Mouse (Mus musculus): ENCODE measurements at regions not wholly inside any gene's neighbourhood (a gene's known extent, or its start where the extent isn't known, plus 50 kb on each side); places are given as distances from the start of the nearest gene placed in this dataset.

- no peaks in the 10 kb centered on the region for H3K27me3 ChIP-seq (ENCODE audit: insufficient read depth, low read length)
- no peak for TF ChIP-seq CTCF (IDR thresholded peaks at IDR 0.05)
- H3K4me1 ChIP-seq (ENCODE audit: insufficient read depth, low read length), result no peaks in the 10 kb centered on the region
- no peak overlapping the region for H3K4me2 ChIP-seq (ENCODE audit: low read depth, low read length, poor library complexity, severe bottlenecking)
- H3K27ac ChIP-seq (ENCODE audit: low read depth, low read length), result no peak overlapping the region
- H3K4me3 ChIP-seq (ENCODE audit: low read depth, low read length), result no peak overlapping the region
- DNase-seq (ENCODE audit: low spot score) (no peak), ATAC-seq (ENCODE audit: low FRiP score) (no peak)
- H3K9ac ChIP-seq (replicated peaks; ENCODE audit: low read length, poor library complexity, severe bottlenecking), result no peak overlapping the region
- WGBS, result 86% methylated on average over 1 of the region's 1 CpGs
- H3K36me3 ChIP-seq (ENCODE audit: insufficient read depth, low read length), result no peaks in the 10 kb centered on the region
- H3K9me3 ChIP-seq (ENCODE audit: low read length), result no peaks in the 10 kb centered on the region
These were observed 235.5 kb downstream of the Wnt5a start for GRCm38 (mm10) chr14:28740076-28740475.

GRCm38 (mm10) chr14:28741418-28741817 lies 236.9 kb downstream of the Wnt5a start:
- WGBS, result 89% methylated on average over 2 of the region's 2 CpGs
- TF ChIP-seq CTCF (IDR thresholded peaks at IDR 0.05), result no peak
- Histone ChIP-seq H3K4me2 (ENCODE audit: low read depth, low read length, poor library complexity, severe bottlenecking) (no peak overlapping the region), H3K27ac (ENCODE audit: low read depth, low read length) (no peak overlapping the region), H3K4me1 (ENCODE audit: insufficient read depth, low read length) (no peaks in the 10 kb centered on the region), H3K36me3 (ENCODE audit: insufficient read depth, low read length) (no peaks in the 10 kb centered on the region), H3K9ac (replicated peaks; ENCODE audit: low read length, poor library complexity, severe bottlenecking) (no peak overlapping the region), H3K4me3 (ENCODE audit: low read depth, low read length) (no peak overlapping the region), H3K27me3 (ENCODE audit: insufficient read depth, low read length) (no peaks in the 10 kb centered on the region), H3K9me3 (ENCODE audit: low read length) (no peaks in the 10 kb centered on the region)
- no peak for DNase-seq (ENCODE audit: low spot score)
- no peak for ATAC-seq (ENCODE audit: low FRiP score)

GRCm38 (mm10) chr14:28743673-28744072 lies 239.1 kb downstream of the Wnt5a start:
- Histone ChIP-seq H3K27me3 (ENCODE audit: insufficient read depth, low read length) (no peaks in the 10 kb centered on the region), H3K36me3 (ENCODE audit: insufficient read depth, low read length) (no peaks in the 10 kb centered on the region), H3K9me3 (ENCODE audit: low read length) (no peaks in the 10 kb centered on the region), H3K4me3 (ENCODE audit: low read depth, low read length) (no peak overlapping the region), H3K4me1 (ENCODE audit: insufficient read depth, low read length) (no peaks in the 10 kb centered on the region), H3K9ac (replicated peaks; ENCODE audit: low read length, poor library complexity, severe bottlenecking) (no peak overlapping the region), H3K27ac (ENCODE audit: low read depth, low read length) (no peak overlapping the region), H3K4me2 (ENCODE audit: low read depth, low read length, poor library complexity, severe bottlenecking) (no peak overlapping the region)
- ATAC-seq (ENCODE audit: low FRiP score), result no peak
- WGBS, result 88% methylated on average over 4 of the region's 4 CpGs
- no peak for DNase-seq (ENCODE audit: low spot score)
- no peak for TF ChIP-seq CTCF (IDR thresholded peaks at IDR 0.05)

GRCm38 (mm10) chr14:28750301-28750700 lies 245.8 kb downstream of the Wnt5a start:
- Histone ChIP-seq H3K4me1 (ENCODE audit: insufficient read depth, low read length) (no peaks in the 10 kb centered on the region), H3K27me3 (ENCODE audit: insufficient read depth, low read length) (no peaks in the 10 kb centered on the region), H3K36me3 (ENCODE audit: insufficient read depth, low read length) (no peaks in the 10 kb centered on the region), H3K4me3 (ENCODE audit: low read depth, low read length) (no peak overlapping the region), H3K9me3 (ENCODE audit: low read length) (no peaks in the 10 kb centered on the region), H3K9ac (replicated peaks; ENCODE audit: low read length, poor library complexity, severe bottlenecking) (no peak overlapping the region), H3K4me2 (ENCODE audit: low read depth, low read length, poor library complexity, severe bottlenecking) (no peak overlapping the region), H3K27ac (ENCODE audit: low read depth, low read length) (no peak overlapping the region)
- 82% methylated on average over 1 of the region's 1 CpGs for WGBS
- ATAC-seq (ENCODE audit: low FRiP score) (no peak), DNase-seq (ENCODE audit: low spot score) (no peak)
- no peak for TF ChIP-seq CTCF (IDR thresholded peaks at IDR 0.05)

GRCm38 (mm10) chr14:28765201-28765600 lies 252.8 kb upstream of the Lrtm1 start:
- no peak overlapping the region for H3K4me3 ChIP-seq (ENCODE audit: low read depth, low read length)
- no peak overlapping the region for H3K4me2 ChIP-seq (ENCODE audit: low read depth, low read length, poor library complexity, severe bottlenecking)
- no peak for TF ChIP-seq CTCF (IDR thresholded peaks at IDR 0.05)
- H3K9ac ChIP-seq (replicated peaks; ENCODE audit: low read length, poor library complexity, severe bottlenecking), result no peak overlapping the region
- H3K4me1 ChIP-seq (ENCODE audit: insufficient read depth, low read length), result no peaks in the 10 kb centered on the region
- 97% methylated on average over 1 of the region's 1 CpGs for WGBS
- no peaks in the 10 kb centered on the region for H3K36me3 ChIP-seq (ENCODE audit: insufficient read depth, low read length)
- DNase-seq (ENCODE audit: low spot score) (no peak), ATAC-seq (ENCODE audit: low FRiP score) (no peak)
- H3K27ac ChIP-seq (ENCODE audit: low read depth, low read length), result no peak overlapping the region
- H3K27me3 ChIP-seq (ENCODE audit: insufficient read depth, low read length), result no peaks in the 10 kb centered on the region
- no peaks in the 10 kb centered on the region for H3K9me3 ChIP-seq (ENCODE audit: low read length)

DNA sequence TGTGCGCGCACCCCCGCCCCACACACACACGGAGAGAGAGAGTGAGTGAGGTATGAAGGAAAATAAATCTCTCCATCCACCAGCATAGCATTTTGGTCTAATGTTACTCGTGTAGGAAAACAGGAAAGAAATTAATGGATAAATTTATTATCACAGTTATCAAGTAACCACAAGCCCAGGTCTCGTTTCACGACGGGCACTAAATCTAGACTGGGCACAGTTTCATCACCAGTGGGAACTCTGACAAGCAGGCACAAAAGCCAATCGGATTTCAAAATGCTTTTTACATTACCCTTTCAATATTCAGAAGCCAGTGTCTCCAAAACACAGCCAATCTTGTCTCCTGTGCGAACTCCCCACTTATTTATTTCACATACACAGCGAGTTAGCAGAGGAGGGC lies 244.9 kb upstream of the Lrtm1 start:
- no peaks in the 10 kb centered on the region for H3K4me1 ChIP-seq (ENCODE audit: insufficient read depth, low read length)
- no peak overlapping the region for H3K4me3 ChIP-seq (ENCODE audit: low read depth, low read length)
- H3K9me3 ChIP-seq (ENCODE audit: low read length), result no peaks in the 10 kb centered on the region
- DNase-seq (ENCODE audit: low spot score), result no peak
- H3K9ac ChIP-seq (replicated peaks; ENCODE audit: low read length, poor library complexity, severe bottlenecking), result no peak overlapping the region
- no peak overlapping the region for H3K4me2 ChIP-seq (ENCODE audit: low read depth, low read length, poor library complexity, severe bottlenecking)
- TF ChIP-seq CTCF (IDR thresholded peaks at IDR 0.05), result no peak
- no peaks in the 10 kb centered on the region for H3K27me3 ChIP-seq (ENCODE audit: insufficient read depth, low read length)
- WGBS, result 77% methylated on average over 11 of the region's 11 CpGs
- H3K36me3 ChIP-seq (ENCODE audit: insufficient read depth, low read length), result no peaks in the 10 kb centered on the region
- H3K27ac ChIP-seq (ENCODE audit: low read depth, low read length), result no peak overlapping the region
- ATAC-seq (ENCODE audit: low FRiP score), result no peak

Measured in midbrain, postnatal 0 days (tissue).